Mouse (Mus musculus) testis, adult 10 weeks (tissue): ENCODE measurements around the gene Osgin1. TPM values are rescaled to one million over a fixed set of nuclear protein-coding genes. Genes with fewer than 3 reads are reported as not detected.

Source experiments
- polyA plus RNA-seq: library from polyadenylated mRNA; stranded (reverse); fragments of 350-450 nt; fragmentation: Illumina TruSeq; extraction: RNeasy Lipid Tissue Mini Kit (QIAGEN cat#74804); gene quantifications from one replicate; pipeline ENCODE4 v1.2.3, GENCODE M21; 2014; ENCODE audit warnings: low read depth, low replicate concordance

The Osgin1 gene
- 6.7 TPM for polyA plus RNA-seq

GRCm38 (mm10) chr8:119433582-119434174, at the start of gene Osgin1:
Gene Osgin1, plus strand, starts transcription at chr8:119434124.

DNA sequence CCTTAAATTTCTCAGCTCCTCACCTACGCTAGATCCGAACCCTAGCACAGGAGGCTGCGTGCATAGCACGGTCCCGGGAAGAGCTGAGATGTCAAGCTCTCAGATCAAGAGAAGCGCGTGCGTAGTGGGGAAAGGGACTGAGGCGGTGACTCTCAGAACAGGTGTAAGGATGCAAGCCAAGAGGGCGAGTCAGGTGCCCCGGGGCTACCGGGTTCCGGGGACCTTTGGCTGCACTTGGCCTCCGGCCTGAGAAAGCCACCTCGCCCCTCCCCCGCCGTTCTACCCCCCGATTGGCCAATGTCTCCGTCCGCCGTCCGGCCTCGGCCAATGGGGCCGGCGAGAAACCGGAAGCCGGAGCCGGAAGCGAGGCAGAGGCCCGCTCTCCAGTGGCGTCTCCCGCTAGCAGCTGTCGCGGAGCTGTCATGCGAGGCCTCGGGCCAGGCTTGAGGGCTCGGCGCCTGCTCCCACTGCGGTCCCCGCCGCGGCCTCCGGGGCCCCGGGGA, 39.3 kb upstream of the Osgin1 start, which contains the start of gene Mlycd:
Mlycd (plus strand) TSS at position 355 of the 503 bp plus-strand sequence.

GRCm38 (mm10) chr8:119446211-119446989, 12.5 kb downstream of the Osgin1 start, which contains the start of gene Necab2:
Gene Necab2, plus strand, starts transcription at chr8:119446719.

Other genes with a start within 250 kb of the Osgin1 start
- gene Hsbp1, start 89.6 kb upstream of the Osgin1 start, polyA plus RNA-seq = 563 TPM
- gene Mlycd, start 39.2 kb upstream of the Osgin1 start, polyA plus RNA-seq = 0.41 TPM
- gene Necab2, start 12.6 kb downstream of the Osgin1 start, polyA plus RNA-seq = 0.63 TPM
- 0.17 TPM for gene Slc38a8, start 67.6 kb downstream of the Osgin1 start, polyA plus RNA-seq
- 16.9 TPM for gene Mbtps1, start 124.6 kb downstream of the Osgin1 start, polyA plus RNA-seq
- 6.0 TPM for gene Hsdl1, start 141.1 kb downstream of the Osgin1 start, polyA plus RNA-seq
- 38.7 TPM for gene Dnaaf1, start 141.1 kb downstream of the Osgin1 start, polyA plus RNA-seq
- not detected for gene Taf1c, start 171.1 kb downstream of the Osgin1 start, polyA plus RNA-seq
- 0.21 TPM for gene Adad2, start 178.6 kb downstream of the Osgin1 start, polyA plus RNA-seq
- gene Kcng4, start 201.6 kb downstream of the Osgin1 start, polyA plus RNA-seq = 1.4 TPM
- gene Wfdc1, start 232.2 kb downstream of the Osgin1 start, polyA plus RNA-seq = 3.9 TPM